In genomic region chr1:134173081-134173480, GRCm38 (mm10) we compare ENCODE assay signal across 31 mouse cellular contexts. TPM values are rescaled to one million over a fixed set of nuclear protein-coding genes. Genes with fewer than 3 reads are reported as not detected.
"Had no signal": no experiment of that assay in that cellular context is flagged by ENCODE, and none has a peak within 500 bp of the region (broad histone marks: within the 10 kb centered on the region; RNA-seq: fewer than 3 reads in every experiment).

No protein-coding gene starts in this region.

- ATAC-seq: forebrain, embryonic 13.5 days; forebrain, embryonic 14.5 days; forebrain, embryonic 15.5 days; forebrain, embryonic 16.5 days; forebrain, postnatal 0 days had no signal

- H3K4me2 ChIP-seq: embryonic facial prominence, embryonic 12.5 days; embryonic facial prominence, embryonic 13.5 days; embryonic facial prominence, embryonic 15.5 days; forebrain, embryonic 12.5 days; forebrain, embryonic 13.5 days; forebrain, embryonic 15.5 days had no signal

- H3K27me3 ChIP-seq: embryonic facial prominence, embryonic 12.5 days; embryonic facial prominence, embryonic 13.5 days; embryonic facial prominence, embryonic 15.5 days; forebrain, embryonic 12.5 days; forebrain, embryonic 13.5 days; forebrain, embryonic 15.5 days had no signal

- H3K9ac ChIP-seq: embryonic facial prominence, embryonic 12.5 days; embryonic facial prominence, embryonic 13.5 days; embryonic facial prominence, embryonic 15.5 days; forebrain, embryonic 12.5 days; forebrain, embryonic 13.5 days; forebrain, embryonic 15.5 days; forebrain, postnatal 0 days had no signal

- H3K4me1 ChIP-seq: embryonic facial prominence, embryonic 10.5 days; embryonic facial prominence, embryonic 12.5 days; embryonic facial prominence, embryonic 13.5 days; forebrain, embryonic 12.5 days; forebrain, embryonic 13.5 days; forebrain, embryonic 15.5 days had no signal

- H3K36me3 ChIP-seq: embryonic facial prominence, embryonic 10.5 days; embryonic facial prominence, embryonic 12.5 days; embryonic facial prominence, embryonic 13.5 days; embryonic facial prominence, embryonic 15.5 days; forebrain, embryonic 10.5 days; forebrain, embryonic 12.5 days; forebrain, embryonic 15.5 days had no signal

- DNase-seq: cerebellum, adult 18-20 months; cerebellum, adult 2 months; cerebellum, adult 8-10 months; cerebellum, adult 9-10 months; cerebellum, adult 9-11 months; cerebellum, postnatal 10 days; cerebellum, postnatal 14 days; cerebellum, postnatal 25 days; cerebellum, postnatal 36 days; embryo, embryonic 11 days; forebrain, postnatal 0 days; gastrocnemius, adult 2 months; gastrocnemius, postnatal 10 days; gastrocnemius, postnatal 14 days; gastrocnemius, postnatal 25 days; gastrocnemius, postnatal 36 days; heart, adult 18-20 months had no signal

- H3K27ac ChIP-seq: embryonic facial prominence, embryonic 10.5 days; embryonic facial prominence, embryonic 12.5 days; embryonic facial prominence, embryonic 13.5 days; embryonic facial prominence, embryonic 15.5 days; forebrain, embryonic 10.5 days; forebrain, embryonic 12.5 days; forebrain, embryonic 13.5 days; forebrain, embryonic 15.5 days; gastrocnemius, adult 2 months had no signal

- H3K4me3 ChIP-seq: embryonic facial prominence, embryonic 10.5 days; embryonic facial prominence, embryonic 12.5 days; embryonic facial prominence, embryonic 13.5 days; embryonic facial prominence, embryonic 15.5 days; erythroblast, embryonic 14.5 days; forebrain, embryonic 10.5 days; forebrain, embryonic 12.5 days; forebrain, embryonic 13.5 days; forebrain, embryonic 15.5 days; gastrocnemius, adult 2 months had no signal

- H3K9me3 ChIP-seq: embryonic facial prominence, embryonic 10.5 days; embryonic facial prominence, embryonic 12.5 days; embryonic facial prominence, embryonic 13.5 days; embryonic facial prominence, embryonic 15.5 days; forebrain, embryonic 10.5 days; forebrain, embryonic 12.5 days; forebrain, embryonic 13.5 days; forebrain, embryonic 15.5 days had no signal

RNA-seq across cellular contexts. Expression of gene Chil1, which starts 8.9 kb away (rescaled TPM):
- polyA plus RNA-seq: erythroblast, embryonic 14.5 days; forebrain, embryonic 10.5 days had no signal

RNA-seq across cellular contexts. Expression of gene Mybph, which starts 20.2 kb away (rescaled TPM):
- total RNA-seq: common myeloid progenitor, adult 5-6 weeks; granulocyte monocyte progenitor cell, adult 5-6 weeks; heart, adult 18-20 months had no signal
- polyA plus RNA-seq: erythroblast, embryonic 14.5 days; forebrain, embryonic 11.5 days; forebrain, embryonic 13.5 days; forebrain, embryonic 15.5 days; forebrain, embryonic 16.5 days had no signal
